Mouse (Mus musculus): ENCODE data around the gene Slc22a14. TPM values are rescaled to one million over a fixed set of nuclear protein-coding genes. Genes with fewer than 3 reads are reported as not detected.

Slc22a14 gene
- total and polyA plus RNA-seq, 2 experiments: not detected

GRCm38 (mm10) chr9:119337842-119338241, 27.5 kb downstream of the Slc22a14 start:
- peaks cover 11% of the 10 kb centered on the region for H3K4me1 ChIP-seq (ENCODE audit: control insufficient read depth, insufficient read depth, low read length)
- no peaks in the 10 kb centered on the region for H3K27me3 ChIP-seq (ENCODE audit: control insufficient read depth, insufficient read depth, low read length)
- no peak for DNase-seq (ENCODE audit: extremely low read depth, low read depth, low spot score)

DNA sequence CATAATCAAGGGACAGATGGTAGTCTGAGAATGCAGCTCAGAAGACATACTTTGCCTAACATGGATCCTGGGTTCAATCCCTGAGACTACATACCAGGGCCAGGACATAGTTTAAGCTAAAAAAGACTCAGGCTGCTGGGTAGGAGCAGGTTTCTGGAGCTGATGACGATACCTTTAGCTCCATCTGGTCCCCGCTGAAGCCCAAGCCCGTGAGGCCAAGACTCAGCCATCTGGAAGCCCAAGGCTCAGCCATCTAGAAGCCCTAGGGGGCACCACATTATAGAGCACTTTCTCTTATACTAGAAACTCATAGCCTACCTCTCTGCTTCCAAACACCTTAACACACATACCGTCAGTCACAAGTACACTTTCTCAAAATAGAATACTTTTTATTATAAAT, 29.8 kb downstream of the Slc22a14 start:
- Histone ChIP-seq H3K9ac (ENCODE audit: low read depth, low read length) (no peak overlapping the region), H3K79me2 (ENCODE audit: control insufficient read depth, insufficient read depth, low read length) (peaks cover 3% of the 10 kb centered on the region; the same call in 1 of the 2 replicates), H3K36me3 (ENCODE audit: control insufficient read depth, insufficient read depth, low read length) (peaks cover 3% of the 10 kb centered on the region; the same call in 1 of the 2 replicates), H3K27me3 (ENCODE audit: control insufficient read depth, insufficient read depth, low read length) (no peaks in the 10 kb centered on the region), H3K4me3 (ENCODE audit: insufficient read depth, low read depth, low read length) (no peak overlapping the region), H3K27ac (replicated peaks; ENCODE audit: insufficient read depth, low read depth, low read length) (no peak overlapping the region), H3K4me1 (ENCODE audit: control insufficient read depth, insufficient read depth, low read length) (peaks cover 7% of the 10 kb centered on the region)
- WGBS: 94% methylated on average over 4 of the region's 4 CpGs
- no peak for DNase-seq (ENCODE audit: extremely low read depth, low read depth, low spot score)
- TF ChIP-seq POLR2A (IDR thresholded peaks at IDR 0.05; ENCODE audit: extremely low read depth, insufficient read depth, low read length) (no peak), CTCF (IDR thresholded peaks at IDR 0.05; ENCODE audit: low read depth, low read length) (no peak)

More at GRCm38 (mm10) chr9:119337842-119338241, 27.5 kb downstream of the Slc22a14 start:
- Histone ChIP-seq H3K27ac (replicated peaks; ENCODE audit: insufficient read depth, low read depth, low read length) (no peak overlapping the region), H3K36me3 (ENCODE audit: control insufficient read depth, insufficient read depth, low read length) (peaks cover 3% of the 10 kb centered on the region; the same call in 1 of the 2 replicates), H3K4me3 (ENCODE audit: insufficient read depth, low read depth, low read length) (no peak overlapping the region), H3K9ac (ENCODE audit: low read depth, low read length) (no peak overlapping the region), H3K79me2 (ENCODE audit: control insufficient read depth, insufficient read depth, low read length) (peaks cover 12% of the 10 kb centered on the region; the same call in 1 of the 2 replicates)
- WGBS: 94% methylated on average over 14 of the region's 14 CpGs
- no peak for TF ChIP-seq CTCF (IDR thresholded peaks at IDR 0.05; ENCODE audit: low read depth, low read length)
- TF ChIP-seq POLR2A (IDR thresholded peaks at IDR 0.05; ENCODE audit: extremely low read depth, insufficient read depth, low read length): no peak

DNA sequence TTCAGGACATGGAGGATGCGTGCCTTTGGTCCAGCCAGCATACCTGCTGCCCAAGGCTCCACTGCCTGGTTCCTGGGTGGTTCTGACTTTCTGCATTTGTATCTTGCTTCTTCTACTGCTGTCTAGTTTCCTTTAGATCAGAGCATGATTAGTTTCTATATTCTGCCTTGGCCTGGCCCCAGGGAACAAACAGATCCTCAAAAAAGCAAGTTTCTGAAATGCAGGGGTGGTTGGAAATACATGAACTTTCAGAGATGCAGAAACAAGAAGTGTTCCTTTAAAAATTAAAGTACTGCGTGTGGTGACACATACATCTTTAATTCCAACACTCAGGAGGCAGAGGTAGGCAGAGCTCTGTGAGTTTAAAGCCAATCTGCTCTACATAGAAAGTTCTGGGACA, 30.5 kb downstream of the Slc22a14 start:
- H3K27ac ChIP-seq (replicated peaks; ENCODE audit: insufficient read depth, low read depth, low read length): peak overlapping the region; percentile 38; the same call in 1 of the 2 replicates
- peaks cover 3% of the 10 kb centered on the region; the same call in 1 of the 2 replicates for H3K36me3 ChIP-seq (ENCODE audit: control insufficient read depth, insufficient read depth, low read length)
- no peak for DNase-seq (ENCODE audit: extremely low read depth, low read depth, low spot score)
- TF ChIP-seq POLR2A (IDR thresholded peaks at IDR 0.05; ENCODE audit: extremely low read depth, insufficient read depth, low read length): no peak
- H3K4me1 ChIP-seq (ENCODE audit: control insufficient read depth, insufficient read depth, low read length): peaks cover 7% of the 10 kb centered on the region
- 91% methylated on average over 2 of the region's 2 CpGs for WGBS
- H3K4me3 ChIP-seq (ENCODE audit: insufficient read depth, low read depth, low read length): no peak overlapping the region
- peaks cover 3% of the 10 kb centered on the region; the same call in 1 of the 2 replicates for H3K79me2 ChIP-seq (ENCODE audit: control insufficient read depth, insufficient read depth, low read length)
- no peak overlapping the region for H3K9ac ChIP-seq (ENCODE audit: low read depth, low read length)
- H3K27me3 ChIP-seq (ENCODE audit: control insufficient read depth, insufficient read depth, low read length): no peaks in the 10 kb centered on the region

DNA sequence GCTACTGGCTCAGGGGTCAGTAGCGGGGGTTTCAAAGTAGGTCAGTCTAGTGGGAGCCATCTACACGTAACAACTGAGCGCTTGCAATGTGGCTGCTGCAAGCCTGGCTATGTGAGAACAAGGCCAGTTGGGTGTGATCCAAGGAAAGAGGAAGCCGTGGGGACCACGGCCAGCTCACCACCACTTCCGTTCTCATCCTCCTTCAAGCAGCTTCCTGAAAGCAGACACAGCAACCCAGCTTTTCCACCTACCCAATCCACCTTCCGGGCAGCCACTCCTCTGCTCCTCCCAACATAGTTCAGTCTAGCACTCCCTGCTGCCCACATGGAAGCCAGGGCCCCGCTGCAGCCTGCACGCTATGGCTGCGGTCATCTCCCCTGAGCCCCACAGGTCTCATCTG, 31.0 kb downstream of the Slc22a14 start:
- no peak for DNase-seq (ENCODE audit: extremely low read depth, low read depth, low spot score)
- Histone ChIP-seq H3K36me3 (ENCODE audit: control insufficient read depth, insufficient read depth, low read length) (peaks cover 3% of the 10 kb centered on the region; the same call in 1 of the 2 replicates), H3K27ac (replicated peaks; ENCODE audit: insufficient read depth, low read depth, low read length) (peak overlapping the region; percentile 38; the same call in 1 of the 2 replicates), H3K27me3 (ENCODE audit: control insufficient read depth, insufficient read depth, low read length) (no peaks in the 10 kb centered on the region), H3K79me2 (ENCODE audit: control insufficient read depth, insufficient read depth, low read length) (peaks cover 3% of the 10 kb centered on the region; the same call in 1 of the 2 replicates), H3K4me3 (ENCODE audit: insufficient read depth, low read depth, low read length) (no peak overlapping the region), H3K9ac (ENCODE audit: low read depth, low read length) (no peak overlapping the region), H3K4me1 (ENCODE audit: control insufficient read depth, insufficient read depth, low read length) (peaks cover 7% of the 10 kb centered on the region)
- 63% methylated on average over 10 of the region's 10 CpGs for WGBS
- TF ChIP-seq POLR2A (IDR thresholded peaks at IDR 0.05; ENCODE audit: extremely low read depth, insufficient read depth, low read length): no peak
- TF ChIP-seq CTCF (IDR thresholded peaks at IDR 0.05; ENCODE audit: low read depth, low read length): no peak

GRCm38 (mm10) chr9:119330186-119330963, 35.0 kb downstream of the Slc22a14 start:
- no peak overlapping the region for H3K27ac ChIP-seq (replicated peaks; ENCODE audit: insufficient read depth, low read depth, low read length)
- H3K79me2 ChIP-seq (ENCODE audit: control insufficient read depth, insufficient read depth, low read length): no peaks in the 10 kb centered on the region
- H3K27me3 ChIP-seq (ENCODE audit: control insufficient read depth, insufficient read depth, low read length): no peaks in the 10 kb centered on the region
- peak; percentile 85 for DNase-seq (ENCODE audit: extremely low read depth, low read depth, low spot score)
- WGBS: 47% methylated on average over 15 of the region's 15 CpGs
- H3K4me3 ChIP-seq (ENCODE audit: insufficient read depth, low read depth, low read length): no peak overlapping the region
- H3K9ac ChIP-seq (ENCODE audit: low read depth, low read length): no peak overlapping the region
- TF ChIP-seq POLR2A (IDR thresholded peaks at IDR 0.05; ENCODE audit: extremely low read depth, insufficient read depth, low read length) (no peak), CTCF (IDR thresholded peaks at IDR 0.05; ENCODE audit: low read depth, low read length) (no peak)
- no peaks in the 10 kb centered on the region for H3K36me3 ChIP-seq (ENCODE audit: control insufficient read depth, insufficient read depth, low read length)
- peaks cover 3% of the 10 kb centered on the region for H3K4me1 ChIP-seq (ENCODE audit: control insufficient read depth, insufficient read depth, low read length)

DNA sequence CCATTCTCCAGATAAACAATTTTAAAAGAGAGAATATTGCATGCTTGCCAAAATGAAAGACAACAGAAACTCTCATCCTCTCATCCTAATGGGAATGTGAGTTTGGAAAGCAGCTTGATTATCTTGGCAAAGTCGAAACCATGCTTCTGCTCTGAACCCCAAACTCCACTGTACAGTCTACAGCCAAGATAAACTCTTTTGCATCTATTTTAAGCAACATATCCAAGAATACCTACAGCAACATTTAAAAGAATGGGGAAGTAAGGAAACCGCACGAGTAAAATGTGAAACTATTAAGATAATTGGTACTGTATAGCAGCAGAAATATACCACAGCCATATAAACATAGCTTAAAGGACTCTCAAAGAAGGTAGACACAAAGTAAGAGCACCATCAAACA, 36.9 kb downstream of the Slc22a14 start:
- Histone ChIP-seq H3K27ac (replicated peaks; ENCODE audit: insufficient read depth, low read depth, low read length) (no peak overlapping the region), H3K79me2 (ENCODE audit: control insufficient read depth, insufficient read depth, low read length) (no peaks in the 10 kb centered on the region), H3K9ac (ENCODE audit: low read depth, low read length) (no peak overlapping the region), H3K36me3 (ENCODE audit: control insufficient read depth, insufficient read depth, low read length) (no peaks in the 10 kb centered on the region), H3K27me3 (ENCODE audit: control insufficient read depth, insufficient read depth, low read length) (no peaks in the 10 kb centered on the region), H3K4me3 (ENCODE audit: insufficient read depth, low read depth, low read length) (no peak overlapping the region), H3K4me1 (ENCODE audit: control insufficient read depth, insufficient read depth, low read length) (no peaks in the 10 kb centered on the region)
- TF ChIP-seq CTCF (IDR thresholded peaks at IDR 0.05; ENCODE audit: low read depth, low read length) (no peak), POLR2A (IDR thresholded peaks at IDR 0.05; ENCODE audit: extremely low read depth, insufficient read depth, low read length) (no peak)
- 44% methylated on average over 3 of the region's 3 CpGs for WGBS
- DNase-seq (ENCODE audit: extremely low read depth, low read depth, low spot score): no peak
